Mouse (Mus musculus) neutrophil, adult 59 days (primary cell): ENCODE results near the gene Olfr198. TPM values are rescaled to one million over a fixed set of nuclear protein-coding genes. Genes with fewer than 3 reads are reported as not detected.

ENCODE experiments used
- total RNA-seq, 2 experiments: library from RNA; stranded (reverse); gene quantifications; 1 replicate in 1 of 2; 2 replicates in 1 of 2; pipeline ENCODE4 v1.2.4; 2023

Olfr198 gene
- not detected for total RNA-seq

DNA sequence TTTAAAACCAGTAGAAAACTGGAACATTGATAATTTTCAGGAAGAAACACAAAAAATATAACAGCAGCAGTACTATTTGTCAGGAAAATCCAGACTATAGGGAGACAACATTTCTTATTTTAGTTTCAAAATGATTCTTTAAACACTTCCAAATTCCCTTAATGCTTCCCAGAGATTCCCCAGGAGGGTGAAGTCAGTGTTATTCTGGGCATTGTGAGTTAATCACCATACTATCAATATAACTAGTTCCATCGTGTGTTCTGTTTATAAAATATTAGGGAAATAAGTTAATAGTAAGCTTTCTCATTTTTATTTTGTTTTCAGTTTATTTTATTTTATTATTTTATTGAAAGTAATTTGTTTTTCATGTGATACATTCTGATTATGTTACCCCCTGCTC, at the start of gene Olfr198:
Gene Olfr198 (minus strand): TSS at position 101 of the 400 bp plus-strand sequence.

DNA sequence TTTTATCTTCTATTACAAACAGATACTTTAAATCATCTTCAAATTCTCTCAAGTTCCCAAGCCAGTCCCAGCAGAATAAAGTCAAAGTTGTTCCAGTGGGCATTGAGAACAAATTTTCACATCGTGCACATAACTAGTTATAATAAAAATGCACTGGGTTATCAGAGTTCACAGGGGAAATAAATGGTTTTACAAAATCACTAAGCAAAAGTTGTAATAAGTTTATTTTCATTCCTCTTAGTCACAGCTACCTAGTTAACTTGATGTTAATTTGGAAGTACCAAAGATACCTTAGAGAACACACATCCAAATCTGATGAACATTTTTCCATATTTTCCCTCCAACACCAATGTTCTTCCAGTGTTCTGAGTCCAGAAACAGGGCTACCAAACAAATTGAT, 16.3 kb upstream of the Olfr198 start, which contains the start of gene Olfr199:
Gene Olfr199 (minus strand): TSS at position 101 of the 400 bp plus-strand sequence.

DNA sequence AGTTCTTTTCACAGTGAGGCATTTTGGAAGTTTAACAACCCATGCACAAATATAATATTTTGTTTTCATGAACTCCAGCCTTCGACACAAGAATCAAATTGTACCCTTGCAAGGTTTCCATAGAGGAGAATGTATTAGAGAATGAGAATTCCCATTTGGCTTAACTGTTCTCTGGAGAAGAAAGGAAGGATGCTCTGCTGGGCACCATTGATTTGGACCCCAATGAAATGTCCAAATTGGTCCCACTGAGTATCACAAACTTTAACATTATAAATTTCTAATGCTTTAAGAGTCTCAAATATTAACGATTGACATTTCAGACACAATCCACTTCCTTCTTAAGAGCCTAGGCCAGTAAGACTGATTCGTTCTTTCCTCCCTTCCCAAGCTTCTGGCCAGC, 33.0 kb downstream of the Olfr198 start, which contains the start of gene Olfr196:
Gene Olfr196 (minus strand): TSS at position 101 of the 400 bp plus-strand sequence.

Other genes with a start within 250 kb of the Olfr198 start
- gene Olfr183, start 208.2 kb downstream of the Olfr198 start, total RNA-seq = not detected
- gene Olfr186, start 173.2 kb downstream of the Olfr198 start, total RNA-seq = not detected
- not detected for gene Olfr187, start 163.8 kb downstream of the Olfr198 start, total RNA-seq
- not detected for gene Olfr190, start 125.5 kb downstream of the Olfr198 start, total RNA-seq
- gene Olfr191, start 113.7 kb downstream of the Olfr198 start, total RNA-seq = not detected
- gene Olfr193, start 91.7 kb downstream of the Olfr198 start, total RNA-seq = not detected
- not detected for gene Olfr194, start 82.5 kb downstream of the Olfr198 start, total RNA-seq
- gene Olfr195, start 56.5 kb downstream of the Olfr198 start, total RNA-seq = not detected
- not detected for gene Olfr196, start 33.1 kb downstream of the Olfr198 start, total RNA-seq
- gene Olfr199, start 16.2 kb upstream of the Olfr198 start, total RNA-seq = not detected
- not detected for gene Olfr201, start 69.1 kb upstream of the Olfr198 start, total RNA-seq
- gene Olfr202, start 83.3 kb upstream of the Olfr198 start, total RNA-seq = not detected
- not detected for gene Olfr203, start 95.3 kb upstream of the Olfr198 start, total RNA-seq
- not detected for gene Olfr204, start 114.7 kb upstream of the Olfr198 start, total RNA-seq
- not detected for gene Olfr205, start 127.6 kb upstream of the Olfr198 start, total RNA-seq
- not detected for gene Olfr206, start 145.7 kb upstream of the Olfr198 start, total RNA-seq
- gene Olfr209, start 160.5 kb upstream of the Olfr198 start, total RNA-seq = not detected
- gene Gabrr3, start 203.8 kb upstream of the Olfr198 start, total RNA-seq = not detected